Mouse (Mus musculus) stomach, postnatal 0 days (tissue): ENCODE data around the gene Fubp1.

Source experiments
- CTCF ChIP-seq: IDR thresholded peaks from 2 replicates; pipeline ENCODE4 v1.5.1; 2016; ENCODE audit warnings: antibody characterized with exemption, low read depth, mild to moderate bottlenecking, moderate library complexity
- EP300 ChIP-seq: optimal IDR thresholded peaks from 2 replicates; pipeline ENCODE3; 2016; ENCODE audit warnings: antibody characterized with exemption

DNA sequence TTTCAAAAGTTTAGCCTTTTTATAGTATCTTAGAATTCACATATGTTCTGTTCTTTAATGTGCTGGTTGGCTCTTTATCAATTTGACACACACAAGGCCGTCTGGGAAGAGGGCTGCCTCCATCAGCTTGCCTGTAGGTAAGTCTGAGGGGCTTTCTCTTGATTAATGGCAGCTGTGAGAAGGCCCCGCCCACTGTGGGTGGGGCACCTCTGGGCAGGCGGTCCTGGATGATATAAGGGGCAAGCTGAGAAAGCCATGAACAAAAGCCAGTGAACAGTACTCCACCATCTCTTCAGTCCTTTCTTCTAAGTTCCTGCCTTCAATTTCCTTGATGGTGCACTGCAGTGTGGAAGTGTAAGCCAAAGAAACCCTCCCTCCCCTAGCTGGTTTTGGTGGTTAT lies 71.9 kb downstream of the Fubp1 start:
- TF ChIP-seq CTCF = no peak
- TF ChIP-seq EP300 = no peak
